Mouse (Mus musculus) kidney, embryonic 16.5 days (tissue): ENCODE measurements around the gene Gm42420. TPM values are rescaled to one million over a fixed set of nuclear protein-coding genes. Genes with fewer than 3 reads are reported as not detected.
A peak's percentile ranks its signal among the peaks of the same experiment; 100 is the strongest.

ENCODE experiments used
- ATAC-seq: fragments of 200-750 bp; cut with Nextera tagmentation; 2 replicates; pipeline ENCODE4 v1.8.0; 2017; ENCODE audit warnings: moderate TSS enrichment; ENCODE audit not compliant: low FRiP score, low TSS enrichment
- H3K27ac ChIP-seq: fragments of 300-500 bp; sonication (generic); 2 replicates; pipeline ENCODE4 v1.5.1; 2014; ENCODE audit warnings: low read length
- H3K27me3 ChIP-seq: fragments of 300-500 bp; sonication (generic); 2 replicates; pipeline ENCODE4 v1.6.1; 2014; ENCODE audit warnings: low read length, control low read depth, mixed read lengths; ENCODE audit not compliant: insufficient read depth
- H3K36me3 ChIP-seq: fragments of 300-500 bp; sonication (generic); 2 replicates; pipeline ENCODE4 v1.6.1; 2014; ENCODE audit warnings: low read length, control low read depth, mixed read lengths; ENCODE audit not compliant: insufficient read depth
- H3K4me1 ChIP-seq: fragments of 300-500 bp; sonication (generic); 2 replicates; pipeline ENCODE4 v1.6.1; 2014; ENCODE audit warnings: low read length, control low read depth, mixed read lengths; ENCODE audit not compliant: insufficient read depth
- H3K4me2 ChIP-seq: fragments of 300-500 bp; sonication (generic); replicated peaks from 2 replicates; pipeline ENCODE4 v1.6.1; 2014; ENCODE audit warnings: low read depth, low read length
- H3K4me3 ChIP-seq: fragments of 300-500 bp; sonication (generic); 2 replicates; pipeline ENCODE4 v1.5.1; 2014; ENCODE audit warnings: mild to moderate bottlenecking, low read length
- H3K9ac ChIP-seq: fragments of 300-500 bp; sonication (generic); replicated peaks from 2 replicates; pipeline ENCODE4 v1.6.1; 2014; ENCODE audit warnings: low read length
- H3K9me3 ChIP-seq: fragments of 300-500 bp; sonication (generic); 2 replicates; pipeline ENCODE4 v1.6.1; 2016; ENCODE audit warnings: low read length, control low read depth
- WGBS: fragments of 180-500 bp; shearing (Covaris S2); extraction: QIAGEN DNeasy Blood & Tissue Kit; methylation state at CpG from one replicate; pipeline ENCODE4 v1.1.7; 2014; 5-methylcytosine and 5-hydroxymethylcytosine counted together
- polyA plus RNA-seq: library from polyadenylated mRNA; unstranded; fragments of >200 nt; fragmentation: Nextera tagmentation; extraction: Ambion mirVana; gene quantifications from 2 replicates; pipeline ENCODE4 v1.2.1, GENCODE M21; 2015

Gm42420 gene
- polyA plus RNA-seq, 1 experiment from 2014 or later: 3.8 TPM

GRCm38 (mm10) chr6:39592401-39593214 is 7.1 kb downstream of the Gm42420 start, which contains the start of gene Ndufb2:
Gene Ndufb2 (plus strand): TSS chr6:39592574.
- peak within 1 kb of the TSS; percentile 88 for H3K9ac ChIP-seq
- peak within 1 kb of the TSS; percentile 79 for H3K4me2 ChIP-seq
- H3K9me3 ChIP-seq: no peaks in the 10 kb centered on the region
- no peaks in the 10 kb centered on the region for H3K27me3 ChIP-seq
- under 1% methylated on average over 56 of the region's 56 CpGs for WGBS
- ATAC-seq: peak; percentile 98
- H3K36me3 ChIP-seq: peaks cover 13% of the 10 kb centered on the region
- peak within 1 kb of the TSS; percentile 83 for H3K4me3 ChIP-seq
- H3K4me1 ChIP-seq: peaks cover 10% of the 10 kb centered on the region
- H3K27ac ChIP-seq: peak within 1 kb of the TSS; percentile 95

- Histone ChIP-seq H3K36me3 (peaks cover 49% of the 10 kb centered on the region), H3K9ac (no peak overlapping the region), H3K4me3 (no peak overlapping the region), H3K4me1 (no peaks in the 10 kb centered on the region), H3K9me3 (no peaks in the 10 kb centered on the region), H3K4me2 (no peak overlapping the region), H3K27me3 (no peaks in the 10 kb centered on the region), H3K27ac (no peak overlapping the region)
- WGBS: 96% methylated on average over 3 of the region's 3 CpGs
- no peak for ATAC-seq
Observed at GRCm38 (mm10) chr6:39600851-39601250, 15.3 kb downstream of the Gm42420 start.

GRCm38 (mm10) chr6:39601828-39602227 is 16.3 kb downstream of the Gm42420 start:
- Histone ChIP-seq H3K27me3 (no peaks in the 10 kb centered on the region), H3K36me3 (peaks cover 46% of the 10 kb centered on the region), H3K4me2 (no peak overlapping the region), H3K9me3 (no peaks in the 10 kb centered on the region), H3K27ac (no peak overlapping the region), H3K4me3 (no peak overlapping the region), H3K4me1 (0 out of 2 replicates have a peak, but pooled peaks cover under 1% of the 10 kb centered on the region), H3K9ac (no peak overlapping the region)
- 94% methylated on average over 3 of the region's 3 CpGs for WGBS
- ATAC-seq: no peak

- 63% methylated on average over 5 of the region's 5 CpGs for WGBS
- Histone ChIP-seq H3K4me1 (0 out of 2 replicates have a peak, but pooled peaks cover 4% of the 10 kb centered on the region), H3K36me3 (peaks cover 28% of the 10 kb centered on the region), H3K9ac (no peak overlapping the region), H3K27me3 (no peaks in the 10 kb centered on the region), H3K4me2 (no peak overlapping the region), H3K4me3 (no peak overlapping the region), H3K27ac (no peak overlapping the region), H3K9me3 (no peaks in the 10 kb centered on the region)
- no peak for ATAC-seq
Observed at GRCm38 (mm10) chr6:39604565-39604964, 19.0 kb downstream of the Gm42420 start.

GRCm38 (mm10) chr6:39606056-39606455 is 20.5 kb downstream of the Gm42420 start:
- no peak for ATAC-seq
- Histone ChIP-seq H3K36me3 (peaks cover 15% of the 10 kb centered on the region; the same call in 1 of the 2 replicates), H3K4me3 (no peak overlapping the region), H3K27ac (no peak overlapping the region), H3K9me3 (no peaks in the 10 kb centered on the region), H3K4me1 (0 out of 2 replicates have a peak, but pooled peaks cover 4% of the 10 kb centered on the region), H3K4me2 (no peak overlapping the region), H3K9ac (no peak overlapping the region), H3K27me3 (no peaks in the 10 kb centered on the region)
- 61% methylated on average over 6 of the region's 6 CpGs for WGBS

- Histone ChIP-seq H3K9me3 (no peaks in the 10 kb centered on the region), H3K36me3 (peaks cover 14% of the 10 kb centered on the region; the same call in 1 of the 2 replicates), H3K4me3 (no peak overlapping the region), H3K4me1 (0 out of 2 replicates have a peak, but pooled peaks cover 4% of the 10 kb centered on the region), H3K9ac (no peak overlapping the region), H3K27ac (no peak overlapping the region), H3K27me3 (no peaks in the 10 kb centered on the region), H3K4me2 (no peak overlapping the region)
- no peak for ATAC-seq
- 52% methylated on average over 3 of the region's 3 CpGs for WGBS
Observed at GRCm38 (mm10) chr6:39606862-39607261, 21.3 kb downstream of the Gm42420 start.

- Histone ChIP-seq H3K4me1 (0 out of 2 replicates have a peak, but pooled peaks cover 4% of the 10 kb centered on the region), H3K9ac (no peak overlapping the region), H3K27me3 (no peaks in the 10 kb centered on the region), H3K4me3 (no peak overlapping the region), H3K27ac (no peak overlapping the region), H3K36me3 (peaks cover 12% of the 10 kb centered on the region; the same call in 1 of the 2 replicates), H3K9me3 (no peaks in the 10 kb centered on the region), H3K4me2 (no peak overlapping the region)
- ATAC-seq: no peak
- 56% methylated on average over 5 of the region's 5 CpGs for WGBS
Observed at GRCm38 (mm10) chr6:39607365-39607764, 21.8 kb downstream of the Gm42420 start.

- Histone ChIP-seq H3K4me3 (no peak overlapping the region), H3K9ac (no peak overlapping the region), H3K27ac (no peak overlapping the region), H3K27me3 (no peaks in the 10 kb centered on the region), H3K36me3 (peaks cover 17% of the 10 kb centered on the region), H3K4me1 (0 out of 2 replicates have a peak, but pooled peaks cover 4% of the 10 kb centered on the region), H3K4me2 (no peak overlapping the region), H3K9me3 (no peaks in the 10 kb centered on the region)
- WGBS: 62% methylated on average over 2 of the region's 2 CpGs
- no peak for ATAC-seq
Observed at GRCm38 (mm10) chr6:39610207-39610606, 24.7 kb downstream of the Gm42420 start.

- ATAC-seq: no peak
- Histone ChIP-seq H3K27me3 (no peaks in the 10 kb centered on the region), H3K4me3 (no peak overlapping the region), H3K9ac (no peak overlapping the region), H3K27ac (no peak overlapping the region), H3K36me3 (peaks cover 25% of the 10 kb centered on the region), H3K4me1 (0 out of 2 replicates have a peak, but pooled peaks cover 4% of the 10 kb centered on the region), H3K4me2 (no peak overlapping the region), H3K9me3 (no peaks in the 10 kb centered on the region)
- 87% methylated on average over 2 of the region's 2 CpGs for WGBS
Observed at GRCm38 (mm10) chr6:39611296-39611695, 25.7 kb downstream of the Gm42420 start.
